Mouse (Mus musculus) ES-Bruce4 (cell line): Measurements from ENCODE around the gene Tram2.

Experiments used
- CTCF ChIP-seq: IDR thresholded peaks from one replicate; pipeline ENCODE4 v1.8.1; 2011; ENCODE audit warnings: low read depth, low read length
- EP300 ChIP-seq: IDR thresholded peaks from 2 replicates; pipeline ENCODE4 v1.6.1; 2011; ENCODE audit warnings: low read depth, low read length; ENCODE audit not compliant: insufficient read depth
- POLR2A ChIP-seq: IDR thresholded peaks from one replicate; pipeline ENCODE4 v1.8.1; 2011; ENCODE audit warnings: low read length; ENCODE audit not compliant: insufficient read depth

DNA sequence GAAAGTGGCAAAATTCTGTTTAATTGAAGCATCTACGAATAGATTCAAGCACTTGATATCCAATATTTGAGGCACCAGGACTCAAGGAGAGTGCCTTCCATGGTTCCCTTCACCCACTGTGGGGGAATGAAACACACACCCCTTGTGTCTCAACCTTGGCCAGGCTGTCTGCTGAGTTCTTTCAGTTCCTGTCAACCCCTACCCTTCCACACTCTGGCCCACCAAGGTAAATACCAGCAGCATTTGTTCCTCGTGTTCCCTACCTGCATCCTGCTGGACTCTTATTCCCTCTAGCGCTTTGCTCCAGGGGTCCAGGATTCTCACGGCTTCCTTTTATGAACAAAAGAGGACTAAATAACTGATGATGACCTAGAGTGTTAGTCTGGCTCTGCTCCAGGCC lies 24.8 kb upstream of the Tram2 start:
- TF ChIP-seq EP300 (no peak), CTCF (no peak), POLR2A (no peak)
